Mouse (Mus musculus): ENCODE measurements at regions not wholly inside any gene's neighbourhood (a gene's known extent, or its start where the extent isn't known, plus 50 kb on each side); places are given as distances from the start of the nearest gene placed in this dataset.

DNA sequence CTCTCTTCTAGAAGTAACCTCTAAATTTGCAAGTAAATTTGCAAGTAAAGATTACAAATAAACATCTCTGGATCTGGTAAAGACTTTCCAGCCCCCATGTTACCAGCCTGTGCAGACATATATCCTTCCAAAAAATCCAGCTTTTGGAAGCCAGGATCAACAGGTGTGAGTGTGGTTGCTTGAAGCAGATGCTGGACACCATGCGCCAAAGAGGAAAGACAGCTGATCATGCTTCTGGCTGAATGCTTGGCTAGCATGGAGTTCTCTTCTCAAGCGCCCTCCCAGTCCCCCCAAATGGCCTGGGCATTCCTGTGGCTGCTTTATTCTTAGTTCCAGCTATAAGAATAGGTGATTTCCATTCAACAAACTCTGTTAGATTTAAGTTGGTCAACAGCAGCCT, 404.9 kb downstream of the Gm45692 start:
- TF ChIP-seq CTCF (IDR thresholded peaks at IDR 0.05; ENCODE audit: control insufficient read depth, insufficient read depth, insufficient read length) = no peak
- TF ChIP-seq CEBPB (IDR thresholded peaks at IDR 0.05; ENCODE audit: low read depth) = no peak
- TF ChIP-seq USF1 (IDR thresholded peaks at IDR 0.05; ENCODE audit: low read depth) = no peak
- TF ChIP-seq MAX (IDR thresholded peaks at IDR 0.05) = no peak
- TF ChIP-seq MYOG (IDR thresholded peaks at IDR 0.05; ENCODE audit: control insufficient read depth, extremely low read depth, insufficient read length) = no peak
- no peak for TF ChIP-seq MYOD1 (IDR thresholded peaks at IDR 0.05; ENCODE audit: control insufficient read depth, insufficient read length, low read depth)
- TF ChIP-seq FOSL1 (IDR thresholded peaks at IDR 0.05; ENCODE audit: insufficient read depth, low read length, poor library complexity, severe bottlenecking) = no peak

All from C2C12 (cell line).